Mouse (Mus musculus): ENCODE data around the gene Mgat4b.

Gene Mgat4b

DNA sequence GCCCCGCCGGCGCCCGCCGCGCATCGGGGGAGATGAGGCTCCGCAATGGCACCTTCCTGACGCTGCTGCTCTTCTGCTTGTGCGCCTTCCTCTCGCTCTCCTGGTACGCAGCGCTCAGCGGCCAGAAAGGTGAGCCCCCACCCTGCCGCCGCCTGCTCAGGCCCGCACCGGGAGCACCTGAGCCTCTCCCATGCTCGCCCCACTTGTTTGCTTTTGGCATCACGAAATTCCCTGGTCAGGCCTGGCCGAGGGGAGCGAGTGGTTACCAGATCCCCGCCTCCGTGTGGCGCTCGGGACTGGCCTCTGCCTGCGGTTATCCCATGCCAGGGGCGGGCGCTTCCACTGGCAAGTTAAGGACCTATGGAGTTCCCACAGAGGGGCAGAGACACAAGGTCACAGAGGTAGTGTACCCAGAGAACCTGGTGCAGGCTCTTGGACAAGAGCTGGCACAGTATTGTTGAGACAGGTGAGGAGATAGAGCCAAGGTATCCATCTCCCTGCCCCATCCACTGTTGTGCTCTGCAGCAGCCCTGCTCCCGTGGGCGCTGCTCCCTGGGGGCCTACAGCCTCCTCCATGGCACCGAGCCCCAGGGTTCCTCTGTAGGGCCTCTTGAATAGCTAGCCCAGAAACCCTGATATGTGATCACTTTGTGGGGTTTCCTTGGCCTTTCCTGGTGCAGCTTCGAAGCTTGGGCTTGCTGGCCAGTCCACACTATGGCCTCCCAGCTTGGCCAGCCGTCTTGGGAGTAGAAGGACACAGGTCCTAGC lies 15.1 kb downstream of the Mgat4b start:
- peak; percentile 66 for DNase-seq

- DNase-seq = no peak
These were observed 15.7 kb downstream of the Mgat4b start for GRCm38 (mm10) chr11:50226406-50226805.

GRCm38 (mm10) chr11:50227226-50227625 lies 16.5 kb downstream of the Mgat4b start:
- DNase-seq = no peak

GRCm38 (mm10) chr11:50227736-50228135 lies 17.0 kb downstream of the Mgat4b start:
- no peak for DNase-seq

DNA sequence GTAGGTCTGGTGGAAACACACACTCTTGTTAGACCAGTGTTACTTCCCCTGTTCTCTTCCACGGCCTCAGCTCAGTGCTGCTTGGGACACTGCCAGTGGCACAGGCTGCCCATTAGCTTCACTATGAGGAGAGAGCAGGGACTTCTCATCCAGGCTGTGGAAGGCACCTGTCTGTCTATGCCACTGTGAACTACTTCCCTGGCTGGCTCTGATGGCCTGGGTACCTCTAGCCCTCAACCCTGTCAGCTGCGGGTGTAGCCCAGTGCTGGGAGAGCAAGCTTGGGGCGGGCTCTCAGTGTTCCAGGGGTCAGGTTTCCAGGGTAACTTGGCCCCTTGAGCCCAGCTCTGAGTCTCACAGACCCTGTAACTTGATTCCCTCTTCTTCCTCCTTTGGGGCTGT lies 18.1 kb downstream of the Mgat4b start:
- no peak for DNase-seq

GRCm38 (mm10) chr11:50229252-50229910 lies 18.7 kb downstream of the Mgat4b start:
- DNase-seq = no peak

DNA sequence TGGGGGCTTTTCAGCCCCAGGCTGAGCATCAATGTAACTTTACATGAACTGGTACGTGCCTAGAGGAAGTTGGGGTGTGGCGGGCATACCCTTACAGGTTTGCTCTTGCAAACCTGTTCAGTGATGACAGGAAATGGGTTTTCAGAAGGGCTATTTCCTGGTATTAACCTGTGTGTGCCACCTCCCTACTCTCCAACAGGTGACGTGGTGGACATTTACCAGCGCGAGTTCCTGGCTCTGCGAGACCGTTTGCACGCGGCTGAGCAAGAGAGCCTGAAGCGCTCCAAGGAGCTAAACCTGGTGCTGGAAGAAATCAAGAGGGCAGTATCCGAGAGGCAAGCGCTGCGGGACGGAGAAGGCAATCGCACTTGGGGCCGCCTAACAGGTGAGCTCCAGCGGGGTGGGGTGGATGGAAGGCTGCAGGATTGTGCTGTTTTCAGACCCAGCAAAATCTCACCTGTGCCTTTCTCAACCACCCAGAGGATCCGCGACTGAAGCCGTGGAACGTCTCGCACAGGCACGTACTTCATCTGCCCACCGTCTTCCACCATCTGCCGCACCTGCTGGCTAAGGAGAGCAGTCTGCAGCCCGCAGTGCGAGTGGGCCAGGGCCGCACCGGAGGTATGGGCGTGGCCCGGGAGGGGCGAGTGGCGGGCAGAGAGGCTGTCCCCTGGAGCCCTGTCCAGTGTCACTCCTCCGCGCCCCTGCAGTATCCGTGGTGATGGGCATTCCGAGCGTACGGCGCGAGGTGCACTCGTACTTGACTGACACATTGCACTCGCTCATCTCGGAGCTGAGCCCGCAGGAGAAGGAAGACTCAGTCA lies 20.0 kb downstream of the Mgat4b start:
- DNase-seq = peak; percentile 22

DNA sequence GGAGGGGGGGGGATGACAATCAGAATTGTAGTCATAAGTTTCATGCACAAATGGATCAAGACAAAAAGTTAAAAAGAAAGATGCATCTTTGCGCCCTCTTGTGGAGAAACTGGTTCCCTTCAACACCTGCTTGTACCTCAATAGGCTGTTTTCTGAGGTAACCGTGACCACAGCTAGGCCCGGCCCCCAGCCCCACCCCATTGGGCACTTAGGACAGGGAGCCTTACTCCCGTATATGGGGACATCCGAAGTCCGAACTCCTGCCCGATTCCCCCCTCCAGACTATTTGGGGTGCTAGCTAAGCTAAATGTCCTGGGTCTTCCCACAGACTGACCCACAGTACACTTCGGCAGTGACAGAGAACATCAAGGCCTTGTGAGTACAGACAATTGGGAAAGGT lies 20.7 kb downstream of the Mgat4b start:
- peak; percentile 64 for DNase-seq

GRCm38 (mm10) chr11:50233022-50233421 lies 22.3 kb downstream of the Mgat4b start:
- no peak for DNase-seq

DNA sequence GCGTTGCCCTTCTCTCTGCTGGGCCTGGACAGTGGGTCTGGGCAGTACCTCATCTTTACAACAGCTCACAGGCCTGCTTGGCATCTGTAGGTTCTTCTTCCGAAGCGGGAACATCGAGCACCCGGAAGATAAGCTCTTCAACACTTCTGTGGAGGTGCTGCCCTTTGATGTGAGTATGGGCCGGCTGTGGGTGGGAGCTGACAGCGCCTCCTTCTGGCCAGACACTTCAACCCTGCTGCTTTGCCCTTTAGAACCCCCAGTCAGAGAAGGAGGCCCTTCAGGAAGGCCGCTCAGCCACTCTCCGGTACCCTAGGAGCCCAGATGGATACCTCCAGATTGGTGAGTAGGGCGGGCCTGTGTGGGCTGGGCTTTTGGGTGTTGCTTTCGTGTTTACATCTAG lies 23.3 kb downstream of the Mgat4b start:
- DNase-seq = peak; percentile 30

DNA sequence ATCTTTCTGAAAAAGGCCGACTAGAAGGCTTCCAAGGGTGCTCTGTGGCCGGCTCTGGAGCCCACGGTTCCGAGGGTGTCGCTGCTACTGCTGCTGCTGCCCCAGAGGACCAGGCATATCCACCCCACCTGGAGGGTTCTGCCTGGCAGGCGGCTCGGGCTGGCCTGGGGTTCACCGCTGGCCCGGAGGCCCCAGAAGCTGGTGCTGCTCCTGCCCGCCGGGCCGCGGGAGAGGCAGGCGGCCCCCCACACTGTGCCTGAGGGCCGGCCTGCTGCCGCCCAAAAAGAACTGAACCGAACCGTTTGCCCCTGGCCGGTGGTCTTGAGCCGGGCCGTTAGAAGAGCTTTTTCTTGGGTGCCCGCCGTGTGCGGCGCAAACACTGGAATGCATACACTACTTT lies 23.9 kb downstream of the Mgat4b start:
- DNase-seq = no peak

GRCm38 (mm10) chr11:50236540-50236936 lies 25.8 kb downstream of the Mgat4b start:
- peak; percentile 96 for DNase-seq

DNA sequence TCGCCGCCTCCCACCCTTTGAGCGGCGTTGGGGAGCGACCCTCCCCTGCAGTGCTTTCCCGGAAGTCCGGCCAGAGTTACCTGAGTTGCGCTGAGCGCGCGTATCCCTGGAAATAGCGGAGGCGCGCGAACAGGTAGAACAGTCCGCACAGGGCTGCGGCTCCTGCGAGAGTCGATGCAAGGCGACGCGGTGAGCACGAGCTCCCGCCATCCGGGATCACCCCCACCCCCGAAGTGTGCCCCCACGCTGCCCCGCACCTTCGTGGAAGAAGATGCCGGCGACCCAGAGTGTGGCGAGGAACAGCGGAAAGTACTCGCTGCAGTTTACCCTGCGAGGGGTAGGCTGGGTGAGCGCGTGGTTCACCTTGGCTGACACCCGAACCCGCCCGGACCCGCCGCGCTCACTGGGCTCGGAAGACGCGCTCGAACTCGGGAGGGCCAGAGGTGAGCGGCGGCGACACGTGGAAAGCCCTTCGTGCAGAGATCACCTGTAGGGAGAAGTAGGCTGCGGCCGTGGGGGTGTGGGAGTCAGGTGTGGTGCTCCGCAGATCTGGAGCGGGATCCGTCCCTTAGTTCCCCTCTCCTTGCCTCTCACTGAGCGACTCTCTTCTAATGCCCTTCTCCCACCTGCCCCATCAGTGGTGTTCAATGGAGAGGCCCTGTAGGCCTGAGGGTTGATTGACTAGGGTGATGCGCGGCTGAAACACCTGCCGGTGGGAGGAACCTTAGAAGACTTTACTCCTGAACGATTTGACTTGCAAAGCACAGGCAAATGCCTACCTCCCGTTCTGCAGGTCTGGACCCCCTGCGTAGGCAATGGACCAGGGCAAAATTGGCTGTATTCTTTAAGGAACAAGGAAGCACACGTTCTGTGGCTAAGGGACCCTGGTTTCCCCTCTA lies 26.5 kb downstream of the Mgat4b start:
- DNase-seq = no peak

- DNase-seq = peak; percentile 63
These were observed 27.6 kb downstream of the Mgat4b start, which contains the start of gene Ltc4s for GRCm38 (mm10) chr11:50238324-50238723. Gene Ltc4s, minus strand, starts transcription at chr11:50238616.

DNA sequence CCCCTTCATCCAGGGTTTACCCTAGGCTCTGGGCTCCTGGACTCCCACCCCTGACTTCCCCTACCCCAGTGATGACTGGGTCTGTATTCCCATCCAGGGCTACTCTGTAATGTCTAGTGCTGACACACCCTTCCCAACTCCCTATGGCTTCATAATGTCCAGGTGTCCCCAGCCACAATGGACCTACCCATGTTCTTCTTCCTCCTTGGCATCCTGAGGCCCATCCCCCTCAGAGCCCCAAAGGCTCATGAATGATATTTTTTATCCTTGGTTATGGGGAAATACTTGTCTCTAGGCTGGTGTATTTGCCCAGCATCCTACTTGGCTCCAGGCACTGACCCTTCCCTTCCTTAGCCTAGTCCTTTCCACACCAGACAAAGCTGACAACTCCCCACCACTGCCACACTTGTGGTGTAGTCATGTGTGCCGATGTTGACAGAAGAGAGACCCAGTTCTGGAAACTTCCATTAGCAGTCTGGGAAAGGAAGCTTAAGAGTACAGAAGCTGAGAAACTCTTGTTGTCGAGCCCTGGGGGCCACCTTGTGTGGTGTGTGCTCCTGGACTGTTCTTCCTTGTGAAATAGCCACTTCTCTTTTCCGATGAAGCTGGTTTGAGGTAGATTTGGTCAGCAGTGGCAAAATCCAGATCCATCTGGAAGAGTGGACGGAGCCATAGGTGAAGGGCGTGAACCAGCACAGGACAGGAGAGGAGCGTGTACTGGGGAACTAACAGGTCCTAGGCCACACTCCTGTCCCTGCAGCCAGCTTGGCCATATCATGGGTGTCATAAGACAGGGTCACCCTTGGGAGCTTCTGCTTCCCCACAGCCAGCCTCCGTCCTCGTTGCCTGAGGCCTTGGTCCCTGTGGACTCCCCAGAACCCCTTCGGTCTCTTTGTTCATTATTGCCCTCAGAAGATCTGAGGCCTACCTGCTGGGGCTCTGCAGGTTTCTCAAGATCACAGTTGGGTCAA lies 28.4 kb downstream of the Mgat4b start:
- no peak for DNase-seq

GRCm38 (mm10) chr11:50240235-50240911 lies 29.7 kb downstream of the Mgat4b start:
- DNase-seq = no peak

GRCm38 (mm10) chr11:50243926-50244325 lies 33.2 kb downstream of the Mgat4b start:
- DNase-seq = no peak

DNA sequence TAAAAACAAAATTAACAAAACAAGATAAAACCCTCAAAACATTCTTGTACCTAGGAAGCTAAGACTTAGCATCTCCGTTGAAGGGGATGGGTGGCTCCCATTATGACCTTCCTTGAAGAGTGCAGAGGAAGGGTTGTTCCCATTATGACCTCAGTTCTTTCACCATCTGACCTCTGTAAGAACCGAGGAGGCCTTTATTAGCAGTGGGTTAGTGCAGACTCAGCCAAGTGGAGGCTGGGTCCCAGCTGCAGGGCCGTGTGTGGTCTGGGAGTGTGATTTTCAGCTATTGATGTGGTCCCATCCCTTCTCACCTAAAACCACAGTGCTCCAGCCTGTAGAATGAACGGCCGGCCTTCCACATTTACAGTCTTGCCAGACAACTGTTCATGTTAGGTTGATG lies 34.6 kb downstream of the Mgat4b start:
- no peak for DNase-seq

DNA sequence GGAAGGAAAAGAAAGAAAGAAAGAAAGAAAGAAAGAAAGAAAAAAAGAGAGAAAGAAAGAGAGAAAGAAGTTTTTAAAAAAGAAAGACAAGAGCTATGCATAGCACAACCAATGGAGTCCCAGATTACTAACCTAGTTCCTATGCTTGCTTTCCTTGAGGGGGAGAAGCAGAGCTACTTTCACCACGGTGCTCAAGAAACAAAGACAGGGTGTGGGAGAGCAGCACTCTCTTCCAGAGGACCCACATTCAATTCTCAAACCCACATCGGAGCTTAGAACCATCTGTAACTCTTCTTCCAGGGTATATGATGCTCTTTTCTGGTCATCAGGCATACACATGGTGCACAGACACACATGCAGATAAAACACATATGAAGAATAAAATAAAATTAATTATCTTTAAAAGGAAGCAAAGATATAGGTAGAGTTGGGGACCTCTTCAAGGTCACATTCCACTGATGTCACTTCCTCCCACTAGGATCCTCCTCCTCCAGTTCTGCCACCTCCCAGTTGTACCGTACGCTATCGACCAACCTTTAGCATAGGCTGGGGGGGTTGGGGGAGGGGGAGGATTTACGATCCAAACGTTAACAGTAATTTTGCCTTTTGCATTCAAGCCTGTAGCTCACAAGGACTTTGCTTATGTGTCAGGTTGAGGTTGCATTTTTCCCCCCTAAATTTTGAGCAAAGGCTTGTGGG lies 37.9 kb downstream of the Mgat4b start:
- no peak for DNase-seq

DNA sequence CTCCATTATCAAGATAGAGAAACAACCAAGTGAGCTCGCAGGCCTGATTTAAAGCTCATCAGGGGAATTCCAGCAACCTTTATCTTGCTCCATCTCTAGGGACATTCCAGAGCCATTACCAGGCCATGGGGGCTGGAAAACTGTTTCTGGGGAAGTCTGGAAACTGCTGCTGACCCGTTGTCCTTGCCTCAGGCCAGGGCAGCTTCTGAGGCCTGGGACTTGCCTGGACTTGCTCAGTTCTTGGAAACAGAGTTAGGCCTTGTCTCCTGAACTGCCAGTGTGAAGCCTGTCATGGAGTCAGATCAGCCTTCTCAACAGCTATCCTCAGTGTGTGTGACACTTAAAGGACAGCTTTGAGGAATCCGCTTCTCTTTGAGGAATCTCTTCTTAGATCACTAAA lies 41.5 kb downstream of the Mgat4b start:
- DNase-seq = no peak

Data from liver (tissue).